Mouse (Mus musculus) C2C12 (cell line): ENCODE results near the gene Pmfbp1. TPM values are rescaled to one million over a fixed set of nuclear protein-coding genes. Genes with fewer than 3 reads are reported as not detected.

Experiments used
- H3K27me3 ChIP-seq: one replicate; pipeline ENCODE4 v1.6.1; 2011; ENCODE audit not compliant: control insufficient read depth, insufficient read depth, insufficient read length
- H3K36me3 ChIP-seq: one replicate; pipeline ENCODE4 v1.6.1; 2011; ENCODE audit not compliant: control insufficient read depth, insufficient read depth
- H3K4me3 ChIP-seq: one replicate; pipeline ENCODE4 v1.5.1; 2011; ENCODE audit warnings: mild to moderate bottlenecking, control low read depth; ENCODE audit not compliant: poor library complexity, insufficient read depth, severe bottlenecking
- H3K79me2 ChIP-seq: one replicate; pipeline ENCODE4 v1.6.1; 2011; ENCODE audit not compliant: control insufficient read depth, insufficient read depth
- H3K79me3 ChIP-seq: one replicate; pipeline ENCODE4 v1.6.1; 2011; ENCODE audit warnings: low read depth, control low read depth
- H3ac ChIP-seq: one replicate; pipeline ENCODE3; 2011; ENCODE audit warnings: low read depth; ENCODE audit not compliant: control insufficient read depth, insufficient read length
- CEBPB ChIP-seq: IDR thresholded peaks from one replicate; pipeline ENCODE4 v1.6.1; 2011; ENCODE audit warnings: low read depth, mild to moderate bottlenecking, control low read depth, moderate library complexity
- CTCF ChIP-seq: IDR thresholded peaks from one replicate; pipeline ENCODE4 v1.5.1; 2011; ENCODE audit not compliant: control insufficient read depth, insufficient read depth, insufficient read length
- FOSL1 ChIP-seq: IDR thresholded peaks from one replicate; pipeline ENCODE4 v1.8.0; 2011; ENCODE audit warnings: mild to moderate bottlenecking, low read length; ENCODE audit not compliant: poor library complexity, insufficient read depth, severe bottlenecking
- MAX ChIP-seq: IDR thresholded peaks from one replicate; pipeline ENCODE4 v1.6.1; 2011; ENCODE audit warnings: mild to moderate bottlenecking, control low read depth
- MYOD1 ChIP-seq: IDR thresholded peaks from one replicate; pipeline ENCODE4 v1.6.1; 2011; ENCODE audit warnings: low read depth; ENCODE audit not compliant: control insufficient read depth, insufficient read length
- MYOG ChIP-seq: IDR thresholded peaks from one replicate; pipeline ENCODE4 v1.6.1; 2011; ENCODE audit not compliant: control insufficient read depth, insufficient read length; ENCODE audit errors: extremely low read depth
- USF1 ChIP-seq: IDR thresholded peaks from one replicate; pipeline ENCODE4 v1.6.1; 2011; ENCODE audit warnings: low read depth, mild to moderate bottlenecking, control low read depth, moderate library complexity
- polyA plus RNA-seq: library from polyadenylated mRNA; unstranded; fragments of >200 nt; fragmentation: generic; extraction: Trizol; gene quantifications from one replicate; pipeline ENCODE4 v1.2.1, GENCODE M21; 2012; ENCODE audit warnings: missing spikeins

The Pmfbp1 gene
- polyA plus RNA-seq, 1 experiment, result not detected

DNA sequence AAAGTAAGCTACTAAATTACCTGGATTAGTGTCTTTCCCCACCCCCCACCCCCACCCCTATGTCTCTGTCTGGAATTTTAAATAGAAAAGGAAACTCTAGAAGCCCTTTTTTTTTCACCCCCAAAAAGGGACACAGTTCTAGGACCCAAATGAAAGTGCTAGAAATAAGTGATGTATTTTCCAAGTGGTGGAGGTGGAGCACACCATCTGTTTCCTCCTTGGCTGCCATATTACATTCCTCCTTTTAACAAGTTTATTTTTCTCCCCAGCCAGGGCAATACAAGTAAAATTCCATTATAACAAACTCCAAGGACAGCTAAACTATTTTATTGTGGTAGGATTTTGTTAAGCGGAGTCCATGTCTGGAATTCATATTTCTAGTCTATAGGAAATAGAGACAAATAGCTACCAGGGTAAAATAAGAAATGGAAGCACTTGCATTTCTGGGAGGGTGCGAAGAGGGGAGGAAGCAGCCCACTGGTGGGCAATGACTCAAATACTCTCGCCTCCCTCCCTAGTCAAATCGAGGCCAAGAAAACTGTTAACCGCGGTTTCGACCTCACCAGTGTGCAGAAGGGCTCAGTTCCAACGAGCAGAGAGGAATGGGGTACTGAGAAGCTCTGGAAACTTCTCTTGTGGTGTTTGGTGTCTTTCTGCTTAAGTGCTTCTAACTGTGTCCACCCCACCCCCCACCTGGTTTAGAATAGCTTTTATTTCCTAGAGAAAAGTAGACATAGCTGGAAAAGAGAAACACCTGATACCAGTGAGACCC lies 49.1 kb downstream of the Pmfbp1 start:
- no peak for TF ChIP-seq MAX
- TF ChIP-seq CTCF, result no peak
- no peak for TF ChIP-seq FOSL1
- no peak for TF ChIP-seq USF1
- no peak for TF ChIP-seq MYOD1
- TF ChIP-seq CEBPB, result no peak
- TF ChIP-seq MYOG, result no peak
- H3K79me3 ChIP-seq, result no peaks in the 10 kb centered on the region
- H3ac ChIP-seq, result no peak overlapping the region
- peaks cover 6% of the 10 kb centered on the region for H3K27me3 ChIP-seq
- H3K36me3 ChIP-seq, result peaks cover 8% of the 10 kb centered on the region
- H3K79me2 ChIP-seq, result no peaks in the 10 kb centered on the region
- H3K4me3 ChIP-seq, result no peak overlapping the region

GRCm38 (mm10) chr8:109544049-109544448 lies 50.2 kb downstream of the Pmfbp1 start:
- H3ac ChIP-seq, result no peak overlapping the region
- H3K4me3 ChIP-seq, result no peak overlapping the region
- peaks cover 18% of the 10 kb centered on the region for H3K36me3 ChIP-seq
- no peaks in the 10 kb centered on the region for H3K79me3 ChIP-seq
- peaks cover 2% of the 10 kb centered on the region for H3K27me3 ChIP-seq
- no peaks in the 10 kb centered on the region for H3K79me2 ChIP-seq
- TF ChIP-seq MYOG (no peak), USF1 (no peak)

DNA sequence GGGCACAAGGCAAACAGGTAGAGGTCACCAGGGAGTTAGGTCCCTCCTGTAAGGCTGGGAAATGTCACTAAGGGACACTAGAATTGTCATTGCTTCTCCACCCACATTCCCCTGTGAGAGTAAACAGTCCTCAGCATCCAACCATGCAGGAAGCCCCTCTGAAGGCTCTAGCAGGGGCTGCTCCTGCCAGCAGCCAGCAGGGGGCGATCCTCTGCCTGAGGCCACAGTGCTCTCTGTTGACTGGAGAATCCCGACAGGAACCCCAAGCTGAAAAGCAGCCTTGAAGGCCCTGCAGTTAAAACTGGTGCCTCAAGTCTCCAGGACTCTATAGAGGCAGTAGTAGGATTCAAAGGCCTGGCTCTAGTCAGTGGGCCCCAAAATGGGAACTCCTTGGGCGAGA lies 57.8 kb downstream of the Pmfbp1 start:
- H3ac ChIP-seq, result no peak overlapping the region
- H3K79me2 ChIP-seq, result no peaks in the 10 kb centered on the region
- TF ChIP-seq CTCF (peak; percentile 7), MAX (no peak)
- H3K36me3 ChIP-seq, result peaks cover 81% of the 10 kb centered on the region
- H3K4me3 ChIP-seq, result no peak overlapping the region
- H3K79me3 ChIP-seq, result no peaks in the 10 kb centered on the region
- H3K27me3 ChIP-seq, result no peaks in the 10 kb centered on the region

- TF ChIP-seq FOSL1, result no peak
- no peak for TF ChIP-seq MAX
- H3K4me3 ChIP-seq, result no peak overlapping the region
These were observed 70.1 kb downstream of the Pmfbp1 start for GRCm38 (mm10) chr8:109563881-109564280.

DNA sequence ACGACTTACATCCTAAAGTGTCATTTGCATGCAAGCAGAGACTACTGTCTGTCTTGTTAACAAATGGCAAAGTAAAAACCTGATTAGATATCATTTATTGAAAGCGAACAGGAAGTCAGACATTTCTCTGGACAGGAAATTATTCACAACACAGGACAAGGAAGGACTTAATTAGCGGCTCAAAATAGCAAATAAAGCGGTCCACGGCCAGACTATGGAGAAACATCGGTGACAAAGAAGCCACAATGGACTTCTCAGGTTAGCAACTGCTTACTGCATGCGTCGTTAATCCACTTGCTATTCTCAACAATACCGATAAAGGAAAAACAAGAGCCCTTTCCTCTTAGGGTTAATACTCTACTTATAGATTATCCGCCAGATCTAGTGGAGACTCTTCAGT lies 70.9 kb downstream of the Pmfbp1 start:
- peaks cover 29% of the 10 kb centered on the region for H3K36me3 ChIP-seq
- TF ChIP-seq CEBPB (no peak), MYOG (no peak), MAX (no peak), CTCF (no peak), MYOD1 (no peak), USF1 (no peak), FOSL1 (no peak)
- H3K27me3 ChIP-seq, result no peaks in the 10 kb centered on the region
- peaks cover 25% of the 10 kb centered on the region for H3K79me3 ChIP-seq
- H3K4me3 ChIP-seq, result peak overlapping the region; percentile 91
- peak overlapping the region; percentile 93 for H3ac ChIP-seq
- H3K79me2 ChIP-seq, result peaks cover 42% of the 10 kb centered on the region

More at GRCm38 (mm10) chr8:109563881-109564280, 70.1 kb downstream of the Pmfbp1 start:
- H3K79me2 ChIP-seq, result peaks cover 42% of the 10 kb centered on the region
- H3ac ChIP-seq, result no peak overlapping the region
- peaks cover 25% of the 10 kb centered on the region for H3K79me3 ChIP-seq
- H3K36me3 ChIP-seq, result peaks cover 37% of the 10 kb centered on the region
- no peaks in the 10 kb centered on the region for H3K27me3 ChIP-seq

- TF ChIP-seq CEBPB (no peak), FOSL1 (no peak), MAX (peak; percentile 90)
- H3K79me2 ChIP-seq, result peaks cover 42% of the 10 kb centered on the region
- peaks cover 20% of the 10 kb centered on the region for H3K36me3 ChIP-seq
- peak within 1 kb of the TSS; percentile 91 for H3K4me3 ChIP-seq
- H3ac ChIP-seq, result peak within 1 kb of the TSS; percentile 93
- peaks cover 25% of the 10 kb centered on the region for H3K79me3 ChIP-seq
- no peaks in the 10 kb centered on the region for H3K27me3 ChIP-seq
These were observed 71.9 kb downstream of the Pmfbp1 start, which contains the start of the genes Dhx38 and Txnl4b for GRCm38 (mm10) chr8:109565498-109566333. Gene Dhx38 (minus strand): TSS chr8:109565861. Gene Txnl4b (plus strand): TSS chr8:109565892.
